Mouse (Mus musculus) subcutaneous adipose tissue, adult 2 months (tissue): ENCODE data around the gene Cmc1. TPM values are rescaled to one million over a fixed set of nuclear protein-coding genes. Genes with fewer than 3 reads are reported as not detected.

Experiments
- polyA plus RNA-seq: library from polyadenylated mRNA; depleted of rRNA; stranded (reverse); fragments of >200 nt; gene quantifications from 2 replicates; pipeline ENCODE4 v1.2.3, GENCODE M21; 2012; ENCODE audit warnings: low replicate concordance; rRNA removed

Cmc1 gene
- polyA plus RNA-seq, result 2.4 and 4.2 TPM in 2 replicates

GRCm38 (mm10) chr9:118149407-118150402 lies at the start of gene Cmc1:
Gene Cmc1, minus strand, starts transcription at chr9:118150177.

GRCm38 (mm10) chr9:118040218-118041021 lies 109.6 kb downstream of the Cmc1 start, which contains the start of gene Azi2:
Gene Azi2, plus strand, starts transcription at chr9:118040499.

Other genes with a start within 250 kb of the Cmc1 start
- gene Azi2, start 109.7 kb downstream of the Cmc1 start, polyA plus RNA-seq, result 19.3 and 25.4 TPM in 2 replicates